11 mouse cellular contexts compared by ENCODE assay signal in the genomic region with DNA sequence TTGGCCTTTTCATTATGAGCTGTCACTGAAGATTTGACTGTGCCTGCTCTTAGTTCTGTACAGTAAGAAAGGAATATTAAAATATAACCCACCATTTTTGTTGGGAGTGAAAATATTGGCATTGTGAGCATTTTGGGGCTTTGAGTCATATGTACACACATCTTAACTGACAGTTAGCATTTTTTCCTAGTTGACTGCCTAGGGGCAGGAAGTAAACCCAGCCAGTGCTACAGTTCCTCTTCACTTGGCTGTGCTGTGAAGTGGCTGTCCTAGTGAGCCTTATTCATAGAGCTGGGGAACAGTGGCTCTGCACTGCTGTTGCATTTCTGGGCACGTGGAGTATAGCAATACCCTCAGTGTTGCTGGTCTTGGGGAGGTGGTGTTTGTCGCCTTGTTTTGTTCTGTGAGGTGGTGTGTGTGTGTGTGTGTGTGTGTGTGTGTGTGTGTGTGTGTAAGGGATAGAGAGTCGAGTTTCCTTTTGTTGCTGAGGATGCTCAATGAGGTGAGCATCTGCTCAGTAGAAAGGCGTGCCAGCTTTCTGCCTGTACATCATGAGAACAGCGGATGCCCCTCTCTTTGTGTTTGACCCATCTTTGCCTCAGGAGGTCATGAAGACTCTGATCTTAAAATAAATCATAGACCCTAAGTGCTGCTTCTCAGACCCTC. TPM values are rescaled to one million over a fixed set of nuclear protein-coding genes. Genes with fewer than 3 reads are reported as not detected.
DNase-seq lines count a peak whose midpoint lies in the region; ATAC-seq lines count a peak whose summit lies in the region.
"Had no signal": no experiment of that assay in that cellular context is flagged by ENCODE, and none has a peak within 500 bp of the region (broad histone marks: within the 10 kb centered on the region; RNA-seq: fewer than 3 reads in every experiment).

No protein-coding gene starts in this region.

- no peak for DNase-seq in heart, adult 8-10 months (ENCODE audit: low spot score)
- peak; percentile 64 for DNase-seq in 416B (ENCODE audit: low read depth)
- no peak for DNase-seq in adrenal gland, postnatal 25 days
- no peak for DNase-seq in gastrocnemius, postnatal 25 days
- DNase-seq in layer of hippocampus, adult 11-12 months (ENCODE audit: low spot score) = no peak
- DNase-seq: left cerebral cortex, postnatal 4 days; lung, postnatal 4 days; right cerebral cortex, postnatal 14 days had no signal

- H3K36me3 ChIP-seq in heart, embryonic 13.5 days = no peaks in the 10 kb centered on the region
- H3K36me3 ChIP-seq in forebrain, embryonic 12.5 days (replicated peaks) = no peaks in the 10 kb centered on the region
- H3K36me3 ChIP-seq in megakaryocyte, embryonic 14.5 days (replicated peaks; ENCODE audit: low read length) = no peaks in the 10 kb centered on the region

- peaks cover 99% of the 10 kb centered on the region for H3K4me1 ChIP-seq in heart, embryonic 13.5 days
- peaks cover 95% of the 10 kb centered on the region for H3K4me1 ChIP-seq in forebrain, embryonic 12.5 days
- H3K4me1 ChIP-seq in megakaryocyte, embryonic 14.5 days = peaks cover 71% of the 10 kb centered on the region

- WGBS in heart, embryonic 13.5 days = 55% methylated on average over 5 of the region's 5 CpGs
- 31% methylated on average over 5 of the region's 5 CpGs for WGBS in forebrain, embryonic 12.5 days

- H3K27me3 ChIP-seq in heart, embryonic 13.5 days (replicated peaks) = no peaks in the 10 kb centered on the region
- no peaks in the 10 kb centered on the region for H3K27me3 ChIP-seq in forebrain, embryonic 12.5 days
- no peaks in the 10 kb centered on the region for H3K27me3 ChIP-seq in megakaryocyte, embryonic 14.5 days (replicated peaks)

- no peak overlapping the region for H3K4me3 ChIP-seq in heart, embryonic 13.5 days
- no peak overlapping the region for H3K4me3 ChIP-seq in forebrain, embryonic 12.5 days (replicated peaks)
- peak overlapping the region; percentile 20 for H3K4me3 ChIP-seq in megakaryocyte, embryonic 14.5 days (replicated peaks)

- H3K27ac ChIP-seq in heart, embryonic 13.5 days (replicated peaks) = no peak overlapping the region
- peak overlapping the region; percentile 59 for H3K27ac ChIP-seq in forebrain, embryonic 12.5 days

- 0 out of 2 replicates have a peak overlapping the region, but pooled peaks have one; percentile 17 for H3K9ac ChIP-seq in heart, embryonic 13.5 days
- no peak overlapping the region for H3K9ac ChIP-seq in forebrain, embryonic 12.5 days

- ATAC-seq in heart, embryonic 13.5 days (ENCODE audit: extremely low read depth, insufficient number of reproducible peaks, low FRiP score, low TSS enrichment) = no peak
- ATAC-seq in forebrain, embryonic 12.5 days (ENCODE audit: low FRiP score) = no peak

- no peaks in the 10 kb centered on the region for H3K9me3 ChIP-seq in heart, embryonic 13.5 days
- no peaks in the 10 kb centered on the region for H3K9me3 ChIP-seq in forebrain, embryonic 12.5 days
- no peaks in the 10 kb centered on the region for H3K9me3 ChIP-seq in megakaryocyte, embryonic 14.5 days

- no peak overlapping the region for H3K4me2 ChIP-seq in heart, embryonic 13.5 days
- H3K4me2 ChIP-seq in forebrain, embryonic 12.5 days = no peak overlapping the region

RNA-seq across cellular contexts. Expression of a gene that starts 43.7 kb away (rescaled TPM):
- polyA plus RNA-seq in heart, embryonic 13.5 days (2015; fragmentation: Nextera tagmentation; extraction: Ambion mirVana) = 17.5 and 21.1 TPM in 2 replicates
- total RNA-seq in heart, adult 8-10 months (2022) = 100 to 1,000 TPM in 3 of 4 experiments, 10 to 100 TPM in 1; 98.5 to 135 (median 109) TPM
- 55.9 and 73.9 TPM in 2 replicates for polyA plus RNA-seq in forebrain, embryonic 12.5 days (2016; fragmentation: Nextera tagmentation; extraction: Ambion mirVana)
- polyA plus RNA-seq in megakaryocyte, embryonic 14.5 days (2012; ENCODE audit: insufficient read depth, low replicate concordance) = 13.5 and 22.8 TPM in 2 replicates
- total RNA-seq in adrenal gland, postnatal 25 days (2021) = 121 and 138 TPM in 2 replicates
- 10 to 100 TPM; 32.6 to 36.0 TPM for total RNA-seq in gastrocnemius, postnatal 25 days (2021)
